Mouse (Mus musculus): Measurements from ENCODE around the gene Egfl7.

GRCm38 (mm10) chr2:26600664-26601063, 20.9 kb downstream of the Egfl7 start:
- TF ChIP-seq TAL1 (IDR thresholded peaks at IDR 0.05; ENCODE audit: low read length) (no peak), GATA1 (IDR thresholded peaks at IDR 0.05; ENCODE audit: low read length) (no peak)
